Mouse (Mus musculus) testis, adult 2 months (tissue): ENCODE results near the gene 2810004N23Rik.

Experiments used
- CTCF ChIP-seq: fragments of 200-500 bp; IDR thresholded peaks from 2 replicates; pipeline ENCODE4 v1.5.1; 2012; ENCODE audit warnings: low read depth, mild to moderate bottlenecking, inconsistent platforms, low read length, moderate library complexity; ENCODE audit not compliant: control insufficient read depth, insufficient read depth, insufficient replicate concordance
- POLR2A ChIP-seq: fragments of 200-500 bp; IDR thresholded peaks from 2 replicates; pipeline ENCODE4 v1.6.1; 2012; ENCODE audit warnings: low read depth, mild to moderate bottlenecking, inconsistent platforms, low read length, moderate library complexity; ENCODE audit not compliant: control insufficient read depth

GRCm38 (mm10) chr8:124903198-124903597 is 40.3 kb upstream of the 2810004N23Rik start:
- TF ChIP-seq CTCF (no peak), POLR2A (no peak)
